8 mouse cellular contexts compared by ENCODE assay signal in genomic region chr16:75675871-75676270, GRCm38 (mm10).
DNase-seq lines count a peak whose midpoint lies in the region; ATAC-seq lines count a peak whose summit lies in the region.

No protein-coding gene starts in this region.

- H3K4me1 ChIP-seq in forebrain, embryonic 12.5 days, result no peaks in the 10 kb centered on the region
- H3K4me1 ChIP-seq in forebrain, embryonic 15.5 days, result no peaks in the 10 kb centered on the region
- no peaks in the 10 kb centered on the region for H3K4me1 ChIP-seq in neural tube, embryonic 12.5 days
- no peaks in the 10 kb centered on the region for H3K4me1 ChIP-seq in neural tube, embryonic 15.5 days
- H3K4me1 ChIP-seq in kidney, embryonic 15.5 days, result no peaks in the 10 kb centered on the region

- no peak overlapping the region for H3K9ac ChIP-seq in forebrain, embryonic 12.5 days
- H3K9ac ChIP-seq in forebrain, embryonic 15.5 days (replicated peaks), result no peak overlapping the region
- H3K9ac ChIP-seq in neural tube, embryonic 12.5 days, result no peak overlapping the region
- no peak overlapping the region for H3K9ac ChIP-seq in neural tube, embryonic 15.5 days (replicated peaks)
- no peak overlapping the region for H3K9ac ChIP-seq in kidney, embryonic 15.5 days

- H3K27ac ChIP-seq in forebrain, embryonic 12.5 days, result no peak overlapping the region
- H3K27ac ChIP-seq in forebrain, embryonic 15.5 days (replicated peaks), result no peak overlapping the region
- no peak overlapping the region for H3K27ac ChIP-seq in neural tube, embryonic 12.5 days
- no peak overlapping the region for H3K27ac ChIP-seq in neural tube, embryonic 15.5 days (replicated peaks)
- no peak overlapping the region for H3K27ac ChIP-seq in kidney, embryonic 15.5 days

- no peak overlapping the region for H3K4me3 ChIP-seq in forebrain, embryonic 12.5 days (replicated peaks)
- no peak overlapping the region for H3K4me3 ChIP-seq in forebrain, embryonic 15.5 days
- H3K4me3 ChIP-seq in neural tube, embryonic 12.5 days, result no peak overlapping the region
- H3K4me3 ChIP-seq in neural tube, embryonic 15.5 days (replicated peaks), result no peak overlapping the region
- H3K4me3 ChIP-seq in kidney, embryonic 15.5 days (replicated peaks), result no peak overlapping the region

- no peaks in the 10 kb centered on the region for H3K9me3 ChIP-seq in forebrain, embryonic 12.5 days
- no peaks in the 10 kb centered on the region for H3K9me3 ChIP-seq in forebrain, embryonic 15.5 days
- H3K9me3 ChIP-seq in neural tube, embryonic 12.5 days, result no peaks in the 10 kb centered on the region
- no peaks in the 10 kb centered on the region for H3K9me3 ChIP-seq in neural tube, embryonic 15.5 days (replicated peaks)
- H3K9me3 ChIP-seq in kidney, embryonic 15.5 days (replicated peaks), result no peaks in the 10 kb centered on the region

- no peaks in the 10 kb centered on the region for H3K27me3 ChIP-seq in forebrain, embryonic 12.5 days
- H3K27me3 ChIP-seq in forebrain, embryonic 15.5 days, result no peaks in the 10 kb centered on the region
- H3K27me3 ChIP-seq in neural tube, embryonic 12.5 days (replicated peaks), result no peaks in the 10 kb centered on the region
- H3K27me3 ChIP-seq in neural tube, embryonic 15.5 days (replicated peaks), result no peaks in the 10 kb centered on the region
- H3K27me3 ChIP-seq in kidney, embryonic 15.5 days, result no peaks in the 10 kb centered on the region

- peak; percentile 16 for DNase-seq in cerebellum, adult 9-10 months
- DNase-seq in mesoderm, embryonic 11.5 days (ENCODE audit: low read depth, low spot score), result peak; percentile 71
- peak; percentile 2 for DNase-seq in yolk sac, embryonic 10.5 days (ENCODE audit: low spot score)

- WGBS in forebrain, embryonic 12.5 days, result 67% methylated on average over 2 of the region's 2 CpGs
- WGBS in forebrain, embryonic 15.5 days, result 63% methylated on average over 2 of the region's 2 CpGs
- WGBS in neural tube, embryonic 12.5 days, result 66% methylated on average over 2 of the region's 2 CpGs
- 66% methylated on average over 2 of the region's 2 CpGs for WGBS in neural tube, embryonic 15.5 days
- 69% methylated on average over 2 of the region's 2 CpGs for WGBS in kidney, embryonic 15.5 days

- peak; percentile 86 for ATAC-seq in forebrain, embryonic 12.5 days (ENCODE audit: low FRiP score)
- no peak for ATAC-seq in forebrain, embryonic 15.5 days (replicated peaks)
- peak; percentile 65; the same call in 1 of the 2 replicates for ATAC-seq in neural tube, embryonic 12.5 days (ENCODE audit: low FRiP score, low read depth)
- ATAC-seq in neural tube, embryonic 15.5 days (ENCODE audit: low FRiP score), result no peak
- 0 out of 2 replicates have a peak, but pooled peaks have one; percentile 66 for ATAC-seq in kidney, embryonic 15.5 days (replicated peaks; ENCODE audit: low FRiP score)

- H3K4me2 ChIP-seq in forebrain, embryonic 12.5 days, result no peak overlapping the region
- no peak overlapping the region for H3K4me2 ChIP-seq in forebrain, embryonic 15.5 days (replicated peaks)
- H3K4me2 ChIP-seq in neural tube, embryonic 12.5 days (replicated peaks), result no peak overlapping the region
- no peak overlapping the region for H3K4me2 ChIP-seq in neural tube, embryonic 15.5 days
- no peak overlapping the region for H3K4me2 ChIP-seq in kidney, embryonic 15.5 days

- H3K36me3 ChIP-seq in forebrain, embryonic 12.5 days (replicated peaks), result no peaks in the 10 kb centered on the region
- no peaks in the 10 kb centered on the region for H3K36me3 ChIP-seq in forebrain, embryonic 15.5 days
- no peaks in the 10 kb centered on the region for H3K36me3 ChIP-seq in neural tube, embryonic 12.5 days
- H3K36me3 ChIP-seq in neural tube, embryonic 15.5 days, result no peaks in the 10 kb centered on the region
- no peaks in the 10 kb centered on the region for H3K36me3 ChIP-seq in kidney, embryonic 15.5 days

Comparison
In these comparisons a context has a peak if more than half of its experiments do, and no peak if none do; other contexts are left out.
1. ATAC-seq: peak in forebrain, embryonic 12.5 days (single experiment), neural tube, embryonic 12.5 days (single experiment) and kidney, embryonic 15.5 days (single experiment); none in forebrain, embryonic 15.5 days (single experiment) and neural tube, embryonic 15.5 days (single experiment).
2. DNase-seq: peak in every context shown above with its lines; median percentile 71 in mesoderm, embryonic 11.5 days; 16 in cerebellum, adult 9-10 months; 2 in yolk sac, embryonic 10.5 days.